Comparison of ENCODE assay signal across 14 mouse cellular contexts in genomic region chr13:59210828-59211227, GRCm38 (mm10).
DNase-seq lines count a peak whose midpoint lies in the region; ATAC-seq and TF ChIP-seq lines count a peak whose summit lies in the region.
"Had no signal": no experiment of that assay in that cellular context is flagged by ENCODE, and none has a peak within 500 bp of the region (broad histone marks: within the 10 kb centered on the region; RNA-seq: fewer than 3 reads in every experiment).

No protein-coding gene starts in this region.

- no peak for TF ChIP-seq POLR2A in bone marrow, adult 2 months (IDR thresholded peaks at IDR 0.05; ENCODE audit: borderline replicate concordance, control insufficient read depth, low read depth, low read length)

- no peak for TF ChIP-seq EP300 in stomach, postnatal 0 days (optimal IDR thresholded peaks at IDR 0.05)

- H3K27ac ChIP-seq in kidney, postnatal 0 days, result no peak overlapping the region
- no peak overlapping the region for H3K27ac ChIP-seq in neural tube, embryonic 11.5 days (ENCODE audit: low read depth, low read length)
- no peak overlapping the region for H3K27ac ChIP-seq in bone marrow, adult 2 months (ENCODE audit: control insufficient read depth, insufficient read depth, low read depth, low read length, poor library complexity)
- no peak overlapping the region for H3K27ac ChIP-seq in stomach, postnatal 0 days (replicated peaks)
- H3K27ac ChIP-seq: embryonic facial prominence, embryonic 10.5 days; liver, embryonic 13.5 days; neural tube, embryonic 13.5 days had no signal

- peak; percentile 35 for TF ChIP-seq CTCF in kidney, postnatal 0 days (IDR thresholded peaks at IDR 0.05; ENCODE audit: low read depth)
- TF ChIP-seq CTCF in bone marrow, adult 2 months (IDR thresholded peaks at IDR 0.05; ENCODE audit: control insufficient read depth, insufficient read depth, low read length), result peak; percentile 25; the same call in 1 of the 2 replicates
- 0 out of 2 replicates have a peak, but pooled peaks have one; percentile 33 for TF ChIP-seq CTCF in stomach, postnatal 0 days (IDR thresholded peaks at IDR 0.05; ENCODE audit: low read depth)

- no peak for DNase-seq in kidney, postnatal 0 days (ENCODE audit: low spot score)
- no peak for DNase-seq in kidney, adult 9 months
- DNase-seq in neural tube, embryonic 11.5 days (ENCODE audit: low spot score), result peak; percentile 20
- DNase-seq in neural tube, embryonic 10.5 days (ENCODE audit: extremely low spot score, low spot score), result no peak
- no peak for DNase-seq in stomach, postnatal 0 days (ENCODE audit: low spot score)
- DNase-seq in heart, postnatal 4 days, result no peak
- DNase-seq: adrenal gland, adult 2 months; kidney, postnatal 25 days; liver, embryonic 13.5 days; right cerebral cortex, adult 18-20 months had no signal

- no peaks in the 10 kb centered on the region for H3K4me1 ChIP-seq in kidney, postnatal 0 days (replicated peaks; ENCODE audit: insufficient read depth, low read length)
- H3K4me1 ChIP-seq in neural tube, embryonic 11.5 days (ENCODE audit: control insufficient read depth, insufficient read depth, low read length), result no peaks in the 10 kb centered on the region
- no peaks in the 10 kb centered on the region for H3K4me1 ChIP-seq in bone marrow, adult 2 months (ENCODE audit: control insufficient read depth, insufficient read depth, low read length)
- H3K4me1 ChIP-seq in stomach, postnatal 0 days (replicated peaks; ENCODE audit: control insufficient read depth, insufficient read depth), result no peaks in the 10 kb centered on the region
- H3K4me1 ChIP-seq: embryonic facial prominence, embryonic 10.5 days; liver, embryonic 13.5 days; neural tube, embryonic 13.5 days had no signal

- no peaks in the 10 kb centered on the region for H3K36me3 ChIP-seq in kidney, postnatal 0 days (ENCODE audit: insufficient read depth, low read length)
- H3K36me3 ChIP-seq in neural tube, embryonic 11.5 days (ENCODE audit: control insufficient read depth, insufficient read depth, low read length), result no peaks in the 10 kb centered on the region
- H3K36me3 ChIP-seq in stomach, postnatal 0 days (ENCODE audit: control insufficient read depth, insufficient read depth, low read length), result no peaks in the 10 kb centered on the region
- H3K36me3 ChIP-seq: embryonic facial prominence, embryonic 10.5 days; G1E; liver, embryonic 13.5 days; neural tube, embryonic 13.5 days had no signal

- no peak for ATAC-seq in kidney, postnatal 0 days (replicated peaks; ENCODE audit: low FRiP score, low read depth)
- no peak for ATAC-seq in neural tube, embryonic 11.5 days (ENCODE audit: insufficient read depth, low FRiP score, low TSS enrichment)
- no peak for ATAC-seq in stomach, postnatal 0 days (ENCODE audit: low FRiP score, low TSS enrichment)

- no peak overlapping the region for H3K4me3 ChIP-seq in kidney, postnatal 0 days (replicated peaks; ENCODE audit: low read depth, low read length)
- H3K4me3 ChIP-seq in neural tube, embryonic 11.5 days (ENCODE audit: low read depth, low read length), result no peak overlapping the region
- H3K4me3 ChIP-seq in bone marrow, adult 2 months (replicated peaks; ENCODE audit: control insufficient read depth, low read depth, low read length), result no peak overlapping the region
- H3K4me3 ChIP-seq in stomach, postnatal 0 days (ENCODE audit: low read depth, low read length), result no peak overlapping the region
- H3K4me3 ChIP-seq: embryonic facial prominence, embryonic 10.5 days; liver, embryonic 13.5 days; neural tube, embryonic 13.5 days had no signal

- no peak overlapping the region for H3K9ac ChIP-seq in kidney, postnatal 0 days (ENCODE audit: low read depth, low read length)
- H3K9ac ChIP-seq in neural tube, embryonic 11.5 days (ENCODE audit: low read length), result no peak overlapping the region; the same call in 1 of the 2 replicates
- no peak overlapping the region for H3K9ac ChIP-seq in stomach, postnatal 0 days (ENCODE audit: low read length)
- H3K9ac ChIP-seq: liver, embryonic 13.5 days; neural tube, embryonic 13.5 days had no signal

- H3K27me3 ChIP-seq in kidney, postnatal 0 days (ENCODE audit: insufficient read depth, low read length), result no peaks in the 10 kb centered on the region
- H3K27me3 ChIP-seq in neural tube, embryonic 11.5 days (ENCODE audit: control insufficient read depth, insufficient read depth, low read length), result no peaks in the 10 kb centered on the region
- H3K27me3 ChIP-seq in stomach, postnatal 0 days (ENCODE audit: control insufficient read depth, insufficient read depth, low read length), result no peaks in the 10 kb centered on the region
- H3K27me3 ChIP-seq: liver, embryonic 13.5 days; neural tube, embryonic 13.5 days had no signal

- H3K9me3 ChIP-seq in kidney, postnatal 0 days (replicated peaks; ENCODE audit: low read length), result no peaks in the 10 kb centered on the region
- no peaks in the 10 kb centered on the region for H3K9me3 ChIP-seq in neural tube, embryonic 11.5 days (ENCODE audit: control insufficient read depth, low read length)
- H3K9me3 ChIP-seq in stomach, postnatal 0 days (ENCODE audit: control insufficient read depth, low read length), result no peaks in the 10 kb centered on the region
- H3K9me3 ChIP-seq: embryonic facial prominence, embryonic 10.5 days; liver, embryonic 13.5 days; neural tube, embryonic 13.5 days had no signal

- WGBS in kidney, postnatal 0 days, result 65% methylated on average over 5 of the region's 5 CpGs
- 56% methylated on average over 5 of the region's 5 CpGs for WGBS in neural tube, embryonic 11.5 days
- 51% methylated on average over 5 of the region's 5 CpGs for WGBS in bone marrow, adult 2 months
- 62% methylated on average over 5 of the region's 5 CpGs for WGBS in stomach, postnatal 0 days

- no peak overlapping the region for H3K4me2 ChIP-seq in kidney, postnatal 0 days (ENCODE audit: low read length)
- H3K4me2 ChIP-seq in neural tube, embryonic 11.5 days (ENCODE audit: low read depth), result no peak overlapping the region
- H3K4me2 ChIP-seq in stomach, postnatal 0 days (replicated peaks; ENCODE audit: low read depth), result no peak overlapping the region
- H3K4me2 ChIP-seq: liver, embryonic 13.5 days; neural tube, embryonic 13.5 days had no signal
